Mouse (Mus musculus): Measurements from ENCODE around the gene Arel1. TPM values are rescaled to one million over a fixed set of nuclear protein-coding genes. Genes with fewer than 3 reads are reported as not detected.

Gene Arel1
- total RNA-seq, 2 experiments from 2014 or later: 90.9 to 91.7 TPM

DNA sequence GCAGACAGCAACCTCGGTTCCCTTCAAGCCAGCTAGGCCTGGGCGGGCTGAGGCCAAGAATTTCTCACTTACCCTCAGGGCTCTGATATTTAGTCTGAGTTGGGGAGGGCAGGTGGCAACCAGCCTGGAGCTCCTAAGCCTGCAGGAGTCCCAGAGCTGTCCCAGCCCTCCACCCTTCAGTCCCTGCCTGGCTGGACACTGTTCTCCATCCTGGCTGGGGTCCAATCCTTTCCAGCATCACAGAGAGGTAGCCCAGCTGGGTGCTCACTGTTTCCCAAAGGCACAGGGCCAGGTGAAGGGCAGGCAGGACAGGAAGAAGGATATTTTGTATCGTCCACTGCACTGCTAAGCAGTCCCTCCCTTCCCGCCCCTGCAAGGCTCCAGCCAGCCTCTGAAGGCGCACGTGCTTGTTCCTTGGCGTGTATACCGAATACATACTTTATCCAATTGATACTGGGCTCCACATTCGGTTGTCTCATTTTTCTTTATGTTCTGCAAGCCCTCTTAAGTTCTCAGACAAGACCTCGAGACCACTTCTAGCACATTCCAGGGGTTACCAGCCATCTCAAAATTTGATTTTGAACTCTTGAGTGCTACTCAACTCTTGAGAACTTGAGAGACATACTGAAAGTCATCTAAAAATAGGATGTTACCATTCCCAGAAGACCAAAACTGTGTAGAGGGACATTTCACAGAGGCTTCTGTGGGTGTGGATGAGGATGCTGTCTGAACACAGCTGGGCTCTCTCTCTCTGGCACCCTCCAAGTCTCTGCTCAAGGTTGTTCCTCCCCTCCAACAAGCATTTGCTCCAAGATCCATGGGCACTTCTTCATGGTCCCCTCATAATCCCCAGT is 62.8 kb downstream of the Arel1 start:
- peak; percentile 91 for DNase-seq
- intact Hi-C loops (cut with DNase I): no loop called here

DNA sequence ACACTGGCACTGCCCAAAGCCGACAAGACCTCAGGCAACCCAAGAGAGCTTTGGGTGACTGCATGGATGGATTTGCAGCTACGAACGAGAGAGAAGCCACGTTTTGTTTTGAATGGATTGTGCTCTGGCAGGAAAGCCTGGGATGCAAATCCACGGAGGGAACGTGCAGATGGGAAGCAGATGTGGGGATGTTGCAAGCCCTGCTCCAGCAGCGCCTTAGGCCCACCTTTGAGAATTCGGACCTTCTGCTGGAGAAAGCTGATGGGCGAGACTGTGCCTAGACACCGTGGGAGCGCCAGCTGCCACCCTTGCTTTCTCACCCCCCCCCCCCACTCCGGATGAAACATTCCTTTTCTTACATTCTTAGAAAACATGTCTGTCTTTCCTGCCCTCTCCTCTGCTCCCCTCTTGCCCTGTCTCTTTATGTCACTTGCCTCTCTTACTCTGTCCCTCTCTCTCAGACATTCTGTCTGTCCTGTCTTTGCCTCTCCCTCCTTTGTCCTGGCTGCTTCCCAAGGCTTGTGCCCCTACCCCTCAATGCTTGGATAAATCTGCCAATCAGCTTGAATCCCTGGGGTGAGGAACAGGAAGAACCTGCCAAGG is 63.6 kb downstream of the Arel1 start:
- intact Hi-C loops (cut with DNase I): no loop called here
- DNase-seq: no peak

DNA sequence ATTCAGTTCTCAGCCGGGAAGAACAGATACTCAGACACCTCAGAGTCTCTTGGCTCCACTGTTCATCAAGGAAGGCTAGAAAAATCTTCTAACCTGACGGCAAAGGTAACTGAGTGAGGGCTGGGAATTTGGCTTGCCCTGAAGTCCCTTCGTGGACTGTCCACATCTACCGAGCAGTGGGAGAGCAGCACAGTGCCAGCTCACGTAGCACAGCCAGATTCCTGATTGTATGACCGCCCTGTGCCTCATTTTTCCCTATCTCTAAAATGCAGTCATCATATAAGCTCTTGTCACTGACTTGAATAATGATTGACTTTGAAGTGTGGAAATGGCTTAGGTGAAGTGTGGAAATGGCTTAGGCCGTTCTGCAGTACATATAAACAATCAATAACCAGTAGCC is 66.3 kb downstream of the Arel1 start:
- intact Hi-C loops (cut with DNase I): no loop called here
- DNase-seq: no peak

DNA sequence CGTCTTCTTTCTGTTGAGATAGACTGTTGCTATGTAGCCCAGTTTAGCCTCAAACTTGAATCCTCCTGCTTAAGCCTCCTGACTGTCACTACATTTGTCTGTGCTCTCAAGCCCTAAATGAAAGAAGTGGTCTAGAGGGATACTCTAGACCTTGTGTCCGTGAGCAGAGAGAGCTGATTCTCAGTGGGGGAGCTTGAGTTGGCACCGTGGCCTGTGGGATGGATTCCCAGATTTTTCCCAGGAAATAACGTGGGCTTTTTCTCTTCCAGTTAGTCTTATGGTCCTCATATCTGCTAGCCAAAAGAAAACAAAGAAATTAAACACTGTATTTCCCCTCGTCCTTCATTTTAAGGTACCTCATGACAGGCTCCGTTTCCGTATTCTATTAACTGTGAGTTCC is 70.4 kb downstream of the Arel1 start:
- intact Hi-C loops (cut with DNase I): no loop called here
- no peak for DNase-seq

DNA sequence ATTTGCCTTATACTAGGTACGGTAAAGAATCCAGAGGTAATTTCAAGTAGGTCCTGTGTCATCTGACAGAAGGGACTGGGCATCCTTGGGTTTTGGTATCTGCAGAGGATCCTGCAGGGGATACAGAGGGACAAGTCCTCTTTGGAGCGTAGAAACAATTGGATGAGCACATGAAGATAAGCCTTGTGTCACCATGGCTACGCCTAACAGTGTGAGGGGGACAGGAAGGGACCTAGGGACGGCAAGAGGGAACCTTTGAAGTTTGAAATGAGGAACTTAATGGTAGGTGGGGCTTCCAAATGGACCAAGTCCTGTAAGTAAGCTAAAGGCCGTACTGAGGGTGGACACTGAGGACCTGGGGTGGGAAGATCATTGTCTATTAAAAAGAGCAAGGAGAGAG is 73.4 kb downstream of the Arel1 start:
- intact Hi-C loops (cut with DNase I): no loop called here
- DNase-seq: no peak

DNA sequence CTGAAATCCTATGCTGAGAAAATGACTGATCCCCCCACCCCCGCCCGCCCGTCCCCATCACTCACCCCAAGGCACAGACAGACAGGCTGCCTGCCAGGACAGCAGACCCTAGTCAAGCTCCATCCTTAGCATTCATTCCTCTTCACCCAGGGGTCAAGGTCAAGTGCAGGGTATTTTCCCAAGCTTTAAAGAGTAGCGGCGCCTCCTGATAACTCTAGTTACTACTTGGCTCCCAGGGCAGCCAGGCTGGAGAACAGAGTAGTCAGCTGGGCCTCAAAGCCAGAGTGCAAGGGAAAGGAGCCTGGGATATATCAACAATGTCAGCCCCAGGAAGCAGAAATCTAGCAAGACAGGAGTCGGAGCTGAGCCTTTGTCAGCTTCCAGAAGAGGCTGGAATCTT is 74.5 kb downstream of the Arel1 start:
- DNase-seq: no peak

DNA sequence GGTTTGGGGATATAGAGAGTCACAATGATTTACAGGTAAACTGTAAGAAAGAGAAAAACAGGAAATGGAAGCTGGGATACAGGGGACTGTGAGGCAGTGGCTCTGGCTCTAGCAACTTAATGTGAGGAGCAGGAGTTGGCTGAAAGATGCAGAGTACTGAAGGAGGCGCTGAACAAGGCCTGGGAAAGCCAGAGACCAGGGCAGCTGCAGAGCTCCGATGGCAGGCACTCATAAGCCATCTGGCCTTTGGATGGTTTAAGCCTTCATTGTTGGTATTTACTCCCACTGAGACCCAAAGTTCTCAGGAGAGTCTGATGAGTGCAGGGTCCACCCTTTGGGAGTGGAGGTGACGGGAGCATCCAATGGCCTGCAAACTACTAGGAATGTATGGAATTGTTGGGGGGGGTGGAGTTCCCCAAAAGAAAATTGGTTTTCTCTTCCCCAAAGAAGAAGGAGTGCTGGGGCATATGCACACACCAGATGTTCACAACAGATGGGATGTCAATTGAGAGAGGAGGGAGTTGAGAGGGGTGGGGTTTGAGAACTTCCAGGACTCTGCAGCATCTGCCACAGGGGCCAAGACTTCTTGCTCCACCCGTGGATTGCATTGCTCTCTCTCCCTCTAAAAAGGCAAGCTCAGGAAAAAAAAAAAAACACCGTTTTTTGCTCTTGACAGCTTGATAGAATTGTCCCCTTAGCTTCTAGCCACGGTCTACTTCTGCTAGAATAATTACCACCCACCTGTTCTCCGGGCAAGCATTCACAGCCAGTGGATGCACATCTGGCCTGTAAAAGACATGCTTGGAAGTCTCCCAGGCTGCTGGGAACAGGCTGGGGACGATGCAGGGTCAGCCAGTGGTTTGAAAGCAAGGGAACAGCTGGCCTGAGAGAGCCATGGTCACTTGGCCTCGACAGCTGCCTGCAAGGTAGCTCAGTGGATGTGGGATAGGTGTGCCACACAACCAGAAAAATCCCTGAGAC is 76.8 kb downstream of the Arel1 start:
- intact Hi-C loops (cut with DNase I): no loop called here
- no peak for DNase-seq

More for the DNA sequence above, 74.5 kb downstream of the Arel1 start:
- intact Hi-C loops (cut with DNase I): no loop called here

- intact Hi-C loops (cut with DNase I): no loop called here
- DNase-seq: no peak
These were observed 80.4 kb downstream of the Arel1 start for GRCm38 (mm10) chr12:84890289-84890688.

GRCm38 (mm10) chr12:84885107-84885876 is 85.4 kb downstream of the Arel1 start:
- no peak for DNase-seq
- intact Hi-C loops (cut with DNase I): no loop called here

GRCm38 (mm10) chr12:84884423-84885076 is 86.2 kb downstream of the Arel1 start:
- intact Hi-C loops (cut with DNase I): no loop called here
- DNase-seq: no peak

GRCm38 (mm10) chr12:84882796-84883195 is 87.9 kb downstream of the Arel1 start:
- no peak for DNase-seq
- intact Hi-C loops (cut with DNase I): no loop called here

DNA sequence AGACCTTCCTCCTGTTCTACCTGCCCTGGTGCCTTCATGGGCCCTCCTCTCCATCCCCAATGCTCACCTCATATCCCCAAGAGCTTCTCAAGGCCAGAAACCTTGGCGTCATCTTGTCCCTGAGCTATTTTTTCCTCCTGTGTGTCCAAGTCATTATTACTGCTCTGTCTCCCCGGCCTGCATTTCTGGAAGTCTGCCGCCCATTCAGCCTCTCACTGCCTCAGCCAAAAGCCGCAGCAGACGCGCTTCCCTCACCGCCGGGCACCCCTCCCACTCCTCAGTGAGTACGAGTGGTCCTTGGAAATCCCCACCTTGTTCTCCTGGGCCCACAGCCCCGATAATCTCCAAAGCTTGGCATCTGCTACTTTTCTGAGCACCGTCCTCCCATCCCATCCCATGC is 90.6 kb downstream of the Arel1 start:
- peak; percentile 84 for DNase-seq
- intact Hi-C loops (cut with DNase I): no loop called here

DNA sequence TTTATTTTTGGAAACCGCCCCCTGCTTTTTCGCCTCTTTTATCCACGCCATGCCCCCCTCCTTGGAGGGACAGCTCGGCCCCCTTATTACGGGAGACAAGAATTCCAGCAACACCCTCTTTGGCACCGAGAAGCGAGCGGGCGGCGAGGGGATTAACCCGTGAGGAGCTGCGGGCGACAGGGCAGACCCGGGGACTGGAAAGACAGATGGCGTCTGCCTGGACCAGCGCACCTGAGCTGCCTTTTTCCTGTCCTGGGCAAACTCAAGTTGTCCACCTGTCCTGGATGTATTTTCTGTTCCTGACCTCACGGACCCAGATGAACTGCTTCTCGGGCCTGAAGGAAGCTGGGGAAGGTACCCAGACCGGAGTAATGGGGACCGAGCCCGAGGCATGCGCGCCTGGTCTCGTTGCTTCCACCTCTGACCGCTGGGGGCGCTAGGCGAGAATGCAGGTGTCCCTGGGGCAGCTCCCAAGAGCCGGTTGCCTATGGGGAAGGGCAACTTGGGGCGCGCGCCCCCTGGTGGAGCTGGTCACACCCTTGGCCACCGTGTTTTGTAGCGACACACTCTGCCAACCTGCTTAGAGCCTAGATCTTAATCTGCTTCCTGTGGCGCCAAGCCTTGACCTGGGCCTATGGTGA is 94.1 kb downstream of the Arel1 start, which contains the start of gene Ltbp2:
Gene Ltbp2, minus strand, starts transcription at position 52 of the 641 bp plus-strand sequence.
- intact Hi-C loops (cut with DNase I): no loop called here
- peak; percentile 83 for DNase-seq

DNA sequence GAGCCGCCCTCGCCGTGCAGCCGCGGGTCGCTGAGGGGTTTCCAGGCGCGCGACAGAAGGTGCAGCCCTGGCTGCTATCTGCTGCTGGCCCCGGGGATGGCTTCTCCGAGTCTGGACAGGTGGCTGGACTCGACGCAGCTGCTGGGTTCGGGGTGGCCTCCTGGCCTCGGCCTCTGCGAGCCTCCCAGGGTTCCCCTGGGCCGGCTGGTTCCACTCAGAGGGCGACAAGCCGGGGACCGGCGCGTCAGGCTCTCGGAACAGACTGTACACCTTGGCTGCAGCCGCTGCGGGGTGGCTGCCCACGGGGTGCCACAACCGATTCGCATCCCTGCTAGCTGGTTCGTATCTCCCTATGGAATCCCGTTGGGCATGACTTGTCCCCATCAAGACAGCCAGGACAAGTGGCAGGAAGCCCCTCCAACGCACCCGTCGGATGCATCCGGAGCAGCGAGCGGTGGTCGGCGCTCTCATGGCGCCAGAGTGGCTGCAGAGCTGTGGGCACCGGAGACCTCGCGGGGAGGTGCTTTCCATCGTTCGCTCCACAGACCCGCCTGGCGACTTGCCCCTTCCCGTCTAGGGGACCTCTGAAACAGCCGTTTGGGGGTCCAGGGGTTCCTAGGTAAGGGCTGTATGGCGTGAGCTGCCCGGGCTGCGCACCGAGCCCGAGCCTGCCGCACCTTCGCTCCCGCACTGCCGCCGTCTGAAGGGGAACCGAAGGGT is 94.8 kb downstream of the Arel1 start:
- DNase-seq: peak; percentile 17
- intact Hi-C loops (cut with DNase I): no loop called here

- intact Hi-C loops (cut with DNase I): no loop called here
- DNase-seq: no peak
These were observed 97.3 kb downstream of the Arel1 start for GRCm38 (mm10) chr12:84873434-84873833.

GRCm38 (mm10) chr12:84872310-84872709 is 98.4 kb downstream of the Arel1 start:
- no peak for DNase-seq
- intact Hi-C loops (cut with DNase I): no loop called here
